Mouse (Mus musculus): ENCODE results near the gene Gm20683.

DNA sequence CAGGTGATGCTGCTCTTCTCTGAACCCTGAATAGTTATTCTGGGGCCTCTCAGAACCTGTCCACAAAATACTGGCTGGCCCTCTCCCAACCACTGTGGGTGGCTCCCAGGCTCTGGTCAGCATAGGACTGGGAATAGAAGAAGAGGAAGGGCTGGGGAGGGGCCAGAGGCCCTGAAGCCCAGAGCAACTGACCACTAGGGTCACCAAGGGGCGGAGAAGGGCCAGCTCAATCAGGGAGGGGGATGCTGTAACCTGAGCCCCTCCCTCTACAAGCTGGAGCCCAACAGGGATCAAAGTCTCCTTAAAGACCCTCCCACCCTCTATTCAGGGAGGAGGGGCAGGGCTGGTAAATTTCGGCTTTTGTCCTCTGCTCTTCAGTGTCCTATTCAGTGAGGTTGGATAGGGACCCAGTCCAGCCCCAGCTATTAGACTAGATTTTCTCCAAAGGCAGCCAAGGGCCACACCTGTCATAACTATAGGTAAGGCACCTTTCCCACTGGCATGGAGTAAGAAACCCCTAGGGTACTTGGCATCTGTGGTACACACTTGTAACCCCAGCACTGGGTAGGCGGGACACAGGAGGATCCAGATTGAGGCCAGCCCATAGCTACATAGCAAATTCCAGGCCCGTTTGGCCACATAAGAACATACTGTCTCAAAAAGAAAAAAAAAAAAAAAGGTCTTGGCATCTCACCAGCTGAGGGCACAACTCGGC, 38.8 kb upstream of the Gm20683 start, which contains the start of gene Wfikkn1:
- TF ChIP-seq CTCF (IDR thresholded peaks at IDR 0.05; ENCODE audit: control insufficient read depth, insufficient read depth, low read length) (no peak), POLR2A (IDR thresholded peaks at IDR 0.05; ENCODE audit: borderline replicate concordance, control insufficient read depth, low read depth, low read length) (no peak)
